Mouse (Mus musculus) E14TG2a.4 (cell line): ENCODE results near the gene Klf4.
A peak's percentile ranks its signal among the peaks of the same experiment; 100 is the strongest.

Experiments used
- H3K27me3 ChIP-seq: 2 replicates; pipeline ENCODE4 v1.6.1; 2014; ENCODE audit warnings: low read length, control low read depth; ENCODE audit not compliant: insufficient read depth
- H3K36me3 ChIP-seq: 2 replicates; pipeline ENCODE4 v1.6.1; 2014; ENCODE audit warnings: low read length, control low read depth; ENCODE audit not compliant: insufficient read depth
- H3K4me1 ChIP-seq: replicated peaks from 2 replicates; pipeline ENCODE4 v1.6.1; 2014; ENCODE audit warnings: low read depth, low read length, control low read depth
- H3K4me3 ChIP-seq: replicated peaks from 2 replicates; pipeline ENCODE4 v1.5.1; 2014; ENCODE audit warnings: mild to moderate bottlenecking, low read length
- H3K9me3 ChIP-seq: 2 replicates; pipeline ENCODE4 v1.6.1; 2014; ENCODE audit warnings: low read length, control low read depth
- CTCF ChIP-seq: conservative IDR thresholded peaks from 2 replicates; pipeline ENCODE4 v1.5.1; 2014; ENCODE audit warnings: low read length
- NANOG ChIP-seq: IDR thresholded peaks from 2 replicates; pipeline ENCODE4 v1.6.1; 2014; ENCODE audit warnings: borderline replicate concordance, low read length, mixed read lengths
- POU5F1 ChIP-seq: IDR thresholded peaks from 2 replicates; pipeline ENCODE4 v1.6.1; 2014; ENCODE audit warnings: low read length, borderline replicate concordance

The Klf4 gene

DNA sequence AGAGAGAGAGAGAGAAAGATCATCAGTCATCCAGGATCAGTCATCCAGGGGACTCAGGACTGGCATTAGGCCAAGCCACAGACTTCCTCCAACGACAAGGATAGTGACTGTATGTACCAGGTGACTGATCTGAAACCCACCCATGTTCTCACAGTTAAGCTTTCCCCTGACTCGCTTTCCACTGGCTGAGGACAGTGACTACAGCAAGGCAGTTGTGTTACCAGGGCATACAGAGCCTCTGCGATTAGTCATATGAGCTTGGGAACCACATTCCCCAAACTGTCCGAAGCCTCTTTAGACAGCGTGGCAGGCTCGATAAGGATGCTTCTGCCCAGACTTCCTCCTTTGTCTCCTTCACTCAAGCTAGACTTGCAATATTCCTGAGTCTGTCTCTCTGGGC is 43.7 kb downstream of the Klf4 start:
- H3K36me3 ChIP-seq, result no peaks in the 10 kb centered on the region
- TF ChIP-seq CTCF (no peak), POU5F1 (no peak), NANOG (no peak)
- no peak overlapping the region for H3K4me3 ChIP-seq
- no peaks in the 10 kb centered on the region for H3K9me3 ChIP-seq
- H3K27me3 ChIP-seq, result no peaks in the 10 kb centered on the region
- peaks cover 9% of the 10 kb centered on the region for H3K4me1 ChIP-seq

DNA sequence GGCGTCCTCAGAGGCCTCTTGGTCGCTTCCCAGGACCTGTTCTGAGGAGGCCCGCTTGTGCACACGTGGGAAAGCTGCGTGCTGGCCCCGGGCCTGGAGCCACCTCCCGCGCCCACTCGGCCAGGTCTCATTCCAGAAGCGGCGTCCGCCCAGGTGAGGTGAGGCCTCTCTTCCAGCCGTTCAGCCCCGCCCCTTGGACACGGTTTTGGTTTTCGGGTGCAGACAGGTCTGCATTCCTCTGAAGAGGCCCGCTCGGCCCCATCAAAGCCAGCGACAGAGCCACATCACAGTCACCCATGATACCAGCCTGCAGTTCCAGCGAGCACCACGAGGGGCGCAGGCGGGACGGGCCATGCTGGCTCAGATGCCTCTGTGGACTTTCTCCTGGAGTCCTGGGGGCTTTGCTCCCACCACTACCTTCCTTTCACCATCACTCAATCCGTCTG is 51.9 kb downstream of the Klf4 start:
- no peaks in the 10 kb centered on the region for H3K36me3 ChIP-seq
- H3K4me3 ChIP-seq, result peak overlapping the region; percentile 79
- no peaks in the 10 kb centered on the region for H3K9me3 ChIP-seq
- no peaks in the 10 kb centered on the region for H3K27me3 ChIP-seq
- TF ChIP-seq CTCF (peak; percentile 97), POU5F1 (no peak), NANOG (no peak)
- H3K4me1 ChIP-seq, result peaks cover 58% of the 10 kb centered on the region

DNA sequence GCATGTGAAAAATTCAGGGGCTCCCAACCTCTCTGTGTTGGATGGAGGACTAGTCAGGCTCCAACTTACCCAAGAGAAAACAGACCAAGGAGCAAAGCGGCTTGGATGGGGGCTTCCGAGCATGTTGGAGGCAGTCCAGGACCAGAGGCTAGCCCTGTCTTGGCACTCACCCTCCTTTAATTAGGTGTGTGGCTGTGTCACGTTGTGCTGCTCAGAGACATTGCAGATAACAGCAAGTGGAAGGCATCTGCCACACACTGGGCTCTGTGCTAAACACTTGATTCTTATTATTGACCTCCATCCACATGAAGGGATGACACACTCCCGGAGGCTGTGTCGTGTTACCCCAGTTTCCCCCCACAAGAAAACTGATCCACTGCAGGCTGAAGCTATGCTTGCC is 53.9 kb downstream of the Klf4 start:
- Histone ChIP-seq H3K9me3 (no peaks in the 10 kb centered on the region), H3K27me3 (no peaks in the 10 kb centered on the region), H3K4me3 (peak overlapping the region; percentile 58), H3K4me1 (peaks cover 74% of the 10 kb centered on the region), H3K36me3 (no peaks in the 10 kb centered on the region)
- TF ChIP-seq NANOG, result no peak
- TF ChIP-seq CTCF, result no peak
- TF ChIP-seq POU5F1, result no peak

DNA sequence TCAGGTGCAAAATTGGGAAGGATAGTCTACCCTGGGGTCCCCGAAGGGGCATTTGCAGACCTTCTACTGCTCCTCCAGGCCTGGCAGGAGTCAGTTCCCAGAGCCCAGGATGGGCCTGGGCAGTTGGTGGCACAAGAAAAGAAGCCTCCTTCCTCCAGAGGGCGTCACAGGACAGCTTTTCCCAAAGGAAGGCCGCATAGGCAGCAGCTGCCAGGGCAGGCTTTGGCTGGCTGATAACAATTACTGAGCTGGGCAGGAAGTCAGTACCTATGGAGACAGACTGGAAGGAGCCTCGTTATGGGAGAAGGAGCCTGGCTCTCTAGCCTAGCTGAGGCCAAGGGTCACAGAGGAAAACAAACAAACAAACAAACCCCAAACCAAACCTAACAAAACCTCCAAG is 54.3 kb downstream of the Klf4 start:
- H3K27me3 ChIP-seq, result no peaks in the 10 kb centered on the region
- no peaks in the 10 kb centered on the region for H3K36me3 ChIP-seq
- no peak for TF ChIP-seq NANOG
- no peak for TF ChIP-seq POU5F1
- peak; percentile 29; the same call in 1 of the 2 replicates for TF ChIP-seq CTCF
- H3K4me3 ChIP-seq, result peak overlapping the region; percentile 58
- peaks cover 77% of the 10 kb centered on the region for H3K4me1 ChIP-seq
- H3K9me3 ChIP-seq, result no peaks in the 10 kb centered on the region

DNA sequence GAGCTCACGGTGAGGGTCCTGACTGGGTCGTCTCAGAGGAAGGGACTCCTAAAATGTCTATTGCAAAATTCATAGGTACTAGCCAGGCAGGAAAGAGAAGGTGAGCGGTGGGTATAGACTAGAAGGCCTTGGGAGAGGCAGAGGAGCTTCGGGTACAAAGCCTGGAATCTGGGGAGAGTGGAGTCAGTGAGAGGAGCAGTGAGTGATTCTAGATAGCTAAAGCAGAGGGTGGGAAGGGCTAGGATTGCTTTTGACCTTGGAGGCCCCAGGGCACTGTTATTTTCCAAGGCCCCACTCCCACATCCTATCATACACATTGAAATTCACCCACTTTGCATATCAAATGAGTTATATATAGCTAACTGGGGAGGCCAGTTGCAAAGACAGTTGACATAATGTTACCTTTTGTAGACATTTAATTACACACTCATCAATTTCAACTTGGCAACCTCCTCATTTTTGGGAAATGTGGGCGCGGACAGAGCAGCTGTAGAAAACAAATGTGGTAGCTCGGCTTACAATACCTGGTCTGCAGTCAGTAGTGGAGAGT is 55.0 kb downstream of the Klf4 start:
- H3K36me3 ChIP-seq, result no peaks in the 10 kb centered on the region
- H3K27me3 ChIP-seq, result no peaks in the 10 kb centered on the region
- peak overlapping the region; percentile 58 for H3K4me3 ChIP-seq
- H3K4me1 ChIP-seq, result peaks cover 79% of the 10 kb centered on the region
- TF ChIP-seq NANOG (peak; percentile 89), POU5F1 (peak; percentile 67; the same call in 1 of the 2 replicates), CTCF (no peak)
- H3K9me3 ChIP-seq, result no peaks in the 10 kb centered on the region
